Mouse (Mus musculus) lung, postnatal 0 days (tissue): ENCODE measurements around the gene Stx12. TPM values are rescaled to one million over a fixed set of nuclear protein-coding genes. Genes with fewer than 3 reads are reported as not detected.
A peak's percentile ranks its signal among the peaks of the same experiment; 100 is the strongest.

Experiments
- ATAC-seq: fragments of 200-750 bp; cut with Nextera tagmentation; 2 replicates; pipeline ENCODE4 v1.8.0; 2017; ENCODE audit warnings: moderate library complexity
- DNase-seq: peaks from one replicate; pipeline ENCODE4 v3.0.0-alpha.2; 2016; ENCODE audit warnings: low spot score
- H3K27ac ChIP-seq: fragments of 300-500 bp; sonication (generic); 2 replicates; pipeline ENCODE4 v1.5.1; 2014; ENCODE audit warnings: antibody characterized with exemption, mild to moderate bottlenecking, low read length, mixed read lengths
- H3K27me3 ChIP-seq: fragments of 300-500 bp; sonication (generic); replicated peaks from 2 replicates; pipeline ENCODE4 v1.6.1; 2014; ENCODE audit warnings: low read length, mixed read lengths; ENCODE audit not compliant: insufficient read depth
- H3K36me3 ChIP-seq: fragments of 300-500 bp; sonication (generic); 2 replicates; pipeline ENCODE4 v1.6.1; 2014; ENCODE audit warnings: low read length, mixed read lengths; ENCODE audit not compliant: insufficient read depth
- H3K4me1 ChIP-seq: fragments of 300-500 bp; sonication (generic); 2 replicates; pipeline ENCODE4 v1.6.1; 2014; ENCODE audit warnings: antibody characterized with exemption, low read depth, low read length, mixed read lengths; ENCODE audit not compliant: insufficient read depth
- H3K4me2 ChIP-seq: fragments of 300-500 bp; sonication (generic); replicated peaks from 2 replicates; pipeline ENCODE4 v1.6.1; 2014; ENCODE audit warnings: low read depth, mild to moderate bottlenecking, low read length, moderate library complexity, mixed read lengths
- H3K4me3 ChIP-seq: fragments of 300-500 bp; sonication (generic); 2 replicates; pipeline ENCODE4 v1.5.1; 2014; ENCODE audit warnings: low read depth, low read length
- H3K9ac ChIP-seq: fragments of 300-500 bp; sonication (generic); replicated peaks from 2 replicates; pipeline ENCODE4 v1.6.1; 2014; ENCODE audit warnings: low read depth, mild to moderate bottlenecking
- H3K9me3 ChIP-seq: fragments of 300-500 bp; sonication (generic); 2 replicates; pipeline ENCODE4 v1.6.1; 2016; ENCODE audit warnings: low read length, mixed read lengths
- CTCF ChIP-seq: IDR thresholded peaks from 2 replicates; pipeline ENCODE4 v1.5.1; 2016; ENCODE audit warnings: antibody characterized with exemption, mild to moderate bottlenecking
- EP300 ChIP-seq: IDR thresholded peaks from 2 replicates; pipeline ENCODE4 v1.6.1; 2016; ENCODE audit warnings: antibody characterized with exemption, mild to moderate bottlenecking, control low read depth
- WGBS: fragments of 180-500 bp; shearing (Covaris S2); extraction: QIAGEN DNeasy Blood & Tissue Kit; methylation state at CpG from one replicate; pipeline ENCODE4 v1.1.7; 2014; 5-methylcytosine and 5-hydroxymethylcytosine counted together
- polyA plus RNA-seq: library from polyadenylated mRNA; unstranded; fragments of >200 nt; fragmentation: Nextera tagmentation; extraction: Ambion mirVana; gene quantifications from 2 replicates; pipeline ENCODE4 v1.2.1, GENCODE M21; 2015

Gene Stx12
- polyA plus RNA-seq, 1 experiment from 2014 or later = 85.9 TPM

GRCm38 (mm10) chr4:132904071-132904470, 19.8 kb upstream of the Stx12 start:
- Histone ChIP-seq H3K4me1 (no peaks in the 10 kb centered on the region), H3K27me3 (no peaks in the 10 kb centered on the region), H3K9me3 (no peaks in the 10 kb centered on the region), H3K4me3 (no peak overlapping the region), H3K27ac (peak overlapping the region; percentile 72), H3K4me2 (no peak overlapping the region), H3K36me3 (peaks cover 26% of the 10 kb centered on the region), H3K9ac (no peak overlapping the region)
- no peak for DNase-seq
- TF ChIP-seq EP300 = no peak
- TF ChIP-seq CTCF = no peak
- no peak for ATAC-seq
- WGBS = 80% methylated on average over 2 of the region's 2 CpGs

DNA sequence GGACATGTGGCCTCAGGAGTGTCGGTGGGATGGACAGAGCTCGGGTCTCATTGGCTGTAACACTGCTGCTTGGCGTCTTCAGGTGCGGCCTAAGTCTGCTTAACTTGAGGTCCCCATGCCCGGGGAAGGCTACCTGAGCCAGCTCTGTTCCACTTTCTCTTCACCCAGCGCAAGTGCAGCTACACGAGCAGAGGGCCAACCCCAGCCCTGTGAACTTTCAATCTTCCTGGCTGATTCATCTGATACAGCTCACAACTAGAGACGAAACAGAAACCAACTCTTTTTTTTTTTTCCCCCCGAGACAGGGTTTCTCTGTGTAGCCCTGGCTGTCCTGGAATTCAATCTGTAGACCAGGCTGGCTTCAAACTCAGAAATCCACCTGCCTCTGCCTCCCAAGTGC, 13.9 kb upstream of the Stx12 start:
- TF ChIP-seq CTCF (no peak), EP300 (no peak)
- WGBS = 76% methylated on average over 9 of the region's 9 CpGs
- ATAC-seq = no peak

DNA sequence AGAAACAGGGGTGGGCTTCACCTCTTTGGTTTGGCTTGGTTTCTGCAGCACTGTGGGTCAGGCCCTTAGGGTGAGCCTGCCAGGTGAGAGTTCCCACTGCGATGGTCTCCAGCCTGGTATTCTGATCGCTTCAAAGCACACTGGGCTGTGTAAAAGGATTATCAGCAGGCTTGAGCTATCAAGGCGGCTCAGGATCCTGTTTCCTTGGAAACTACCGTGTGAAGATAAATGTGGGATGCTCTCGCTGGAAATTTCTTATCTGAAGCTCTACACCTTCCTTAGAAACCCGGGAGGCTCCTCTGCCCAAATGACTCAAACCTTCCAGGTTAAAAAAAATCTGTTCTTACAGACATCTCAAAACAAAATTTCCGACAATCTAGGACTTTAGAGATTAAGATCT, 10.1 kb upstream of the Stx12 start:
- Histone ChIP-seq H3K27ac (no peak overlapping the region), H3K4me2 (no peak overlapping the region), H3K9me3 (no peaks in the 10 kb centered on the region), H3K27me3 (0 out of 2 replicates have a peak, but pooled peaks cover 3% of the 10 kb centered on the region), H3K4me3 (no peak overlapping the region), H3K36me3 (no peaks in the 10 kb centered on the region), H3K4me1 (no peaks in the 10 kb centered on the region), H3K9ac (no peak overlapping the region)
- ATAC-seq = no peak
- WGBS = 17% methylated on average over 7 of the region's 7 CpGs
- TF ChIP-seq CTCF = no peak
- no peak for TF ChIP-seq EP300
- no peak for DNase-seq

More for the DNA sequence above, 13.9 kb upstream of the Stx12 start:
- no peak overlapping the region for H3K9ac ChIP-seq
- H3K36me3 ChIP-seq = peaks cover 18% of the 10 kb centered on the region
- H3K27me3 ChIP-seq = 0 out of 2 replicates have a peak, but pooled peaks cover 3% of the 10 kb centered on the region
- H3K9me3 ChIP-seq = no peaks in the 10 kb centered on the region
- H3K27ac ChIP-seq = no peak overlapping the region
- H3K4me3 ChIP-seq = no peak overlapping the region
- no peaks in the 10 kb centered on the region for H3K4me1 ChIP-seq
- DNase-seq = no peak
- H3K4me2 ChIP-seq = no peak overlapping the region

- DNase-seq (peak; percentile 56), ATAC-seq (peak; percentile 49)
- Histone ChIP-seq H3K4me1 (no peaks in the 10 kb centered on the region), H3K27me3 (no peaks in the 10 kb centered on the region), H3K36me3 (no peaks in the 10 kb centered on the region; the same call in 1 of the 2 replicates), H3K27ac (peak overlapping the region; percentile 94), H3K9me3 (no peaks in the 10 kb centered on the region), H3K4me2 (peak overlapping the region; percentile 83), H3K4me3 (peak overlapping the region; percentile 78), H3K9ac (peak overlapping the region; percentile 87; the same call in 1 of the 2 replicates)
- TF ChIP-seq EP300 (peak; percentile 58), CTCF (no peak)
- 9% methylated on average over 9 of the region's 9 CpGs for WGBS
Measured at GRCm38 (mm10) chr4:132884844-132885374, 600 bp upstream of the Stx12 start.

- ATAC-seq (peak; percentile 2; the same call in 1 of the 2 replicates), DNase-seq (peak; percentile 59)
- no peak for TF ChIP-seq CTCF
- no peak for TF ChIP-seq EP300
- H3K9me3 ChIP-seq = no peaks in the 10 kb centered on the region
- H3K27ac ChIP-seq = peak overlapping the region; percentile 94
- H3K4me1 ChIP-seq = no peaks in the 10 kb centered on the region
- 2% methylated on average over 21 of the region's 21 CpGs for WGBS
- no peaks in the 10 kb centered on the region; the same call in 1 of the 2 replicates for H3K36me3 ChIP-seq
- H3K4me3 ChIP-seq = peak overlapping the region; percentile 78
- no peaks in the 10 kb centered on the region for H3K27me3 ChIP-seq
- peak overlapping the region; percentile 83 for H3K4me2 ChIP-seq
- peak overlapping the region; percentile 87 for H3K9ac ChIP-seq
Measured at GRCm38 (mm10) chr4:132883561-132884063, 697 bp downstream of the Stx12 start.

DNA sequence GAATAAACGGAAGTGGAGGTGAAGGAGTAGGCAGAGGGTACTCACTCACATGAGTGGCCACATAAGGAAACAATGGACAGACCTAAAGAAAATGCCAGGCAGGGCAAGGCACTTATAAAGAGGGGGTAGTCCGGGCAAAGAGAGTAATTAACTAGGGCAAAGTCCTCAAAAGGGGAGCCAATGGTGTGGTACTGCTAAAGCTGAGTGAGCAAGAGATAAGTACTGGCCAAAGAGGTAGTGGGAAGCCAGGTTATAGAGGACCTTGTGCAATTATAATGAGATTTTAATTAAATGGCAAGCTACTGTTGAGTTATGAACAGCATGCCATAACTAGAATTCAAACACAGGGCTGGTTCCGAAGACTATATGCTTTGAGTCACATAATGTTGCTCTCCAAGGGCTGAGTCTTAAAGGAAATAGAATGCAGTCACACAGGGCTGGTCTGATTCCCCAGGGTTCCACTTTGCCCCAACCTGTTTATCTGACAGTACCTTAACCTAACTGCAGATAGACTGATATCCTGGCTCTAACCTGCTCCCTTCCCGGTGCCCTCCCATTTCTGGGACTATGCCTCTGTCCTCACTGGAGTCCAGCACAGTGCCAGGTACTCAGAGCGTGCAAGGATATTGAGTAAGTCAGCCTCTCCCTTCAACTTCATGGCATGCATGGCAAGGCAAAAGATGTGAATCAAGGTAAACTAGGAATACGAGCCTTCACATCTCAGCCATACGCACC, 9.8 kb downstream of the Stx12 start:
- H3K9me3 ChIP-seq = no peaks in the 10 kb centered on the region
- H3K27ac ChIP-seq = peak overlapping the region; percentile 51
- H3K36me3 ChIP-seq = peaks cover 10% of the 10 kb centered on the region
- H3K4me2 ChIP-seq = no peak overlapping the region
- H3K27me3 ChIP-seq = no peaks in the 10 kb centered on the region
- peak; percentile 19 for DNase-seq
- H3K9ac ChIP-seq = no peak overlapping the region
- 79% methylated on average over 7 of the region's 7 CpGs for WGBS
- peak; percentile 86 for ATAC-seq
- H3K4me1 ChIP-seq = no peaks in the 10 kb centered on the region
- no peak overlapping the region for H3K4me3 ChIP-seq
- TF ChIP-seq CTCF (no peak), EP300 (no peak)
